In the genomic region with DNA sequence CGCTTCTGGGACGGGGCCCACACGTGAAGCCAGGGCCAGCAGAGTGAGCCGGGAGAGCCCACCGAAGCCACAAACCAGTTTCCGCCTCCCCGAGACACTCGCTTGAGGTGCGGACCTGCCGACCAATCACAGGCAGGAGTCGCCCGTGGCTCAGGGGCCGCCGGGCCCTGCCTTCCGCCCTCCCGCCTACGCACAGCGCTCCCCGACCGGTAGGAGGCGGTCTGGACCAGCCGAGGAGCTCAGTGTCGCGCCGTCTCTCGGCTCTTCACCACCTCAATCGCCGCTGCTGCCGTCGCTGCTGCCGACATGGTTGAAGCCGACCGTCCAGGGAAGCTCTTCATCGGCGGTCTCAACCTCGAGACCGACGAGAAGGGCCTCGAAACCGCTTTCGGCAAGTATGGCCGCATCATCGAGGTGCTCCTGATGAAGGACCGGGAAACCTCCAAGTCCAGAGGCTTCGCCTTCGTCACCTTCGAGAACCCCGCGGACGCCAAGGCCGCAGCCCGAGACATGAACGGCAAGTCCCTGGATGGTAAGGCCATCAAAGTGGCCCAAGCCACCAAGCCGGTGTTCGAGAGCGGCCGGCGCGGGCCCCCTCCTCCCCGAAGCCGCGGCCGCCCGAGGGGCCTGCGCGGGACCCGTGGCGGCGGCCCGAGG, we compare ENCODE assay signal across 10 mouse cellular contexts. TPM values are rescaled to one million over a fixed set of nuclear protein-coding genes. Genes with fewer than 3 reads are reported as not detected.
DNase-seq lines count a peak whose midpoint lies in the region; ATAC-seq lines count a peak whose summit lies in the region.
"Had no signal": no experiment of that assay in that cellular context is flagged by ENCODE, and none has a peak within 500 bp of the region (broad histone marks: within the 10 kb centered on the region; RNA-seq: fewer than 3 reads in every experiment).

A gene (plus strand): TSS at position 242 of the 657 bp plus-strand sequence.

- intact Hi-C loops in left cerebral cortex, postnatal 14 days (cut with DNase I) = no loop called here

- peak within 1 kb of the TSS; percentile 34 for H3K4me2 ChIP-seq in kidney, embryonic 15.5 days
- peak within 1 kb of the TSS; percentile 19; the same call in 1 of the 2 replicates for H3K4me2 ChIP-seq in embryonic facial prominence, embryonic 12.5 days (replicated peaks)
- H3K4me2 ChIP-seq in neural tube, embryonic 15.5 days = peak within 1 kb of the TSS; percentile 44

- WGBS in kidney, embryonic 15.5 days = 40% methylated on average over 70 of the region's 70 CpGs
- 38% methylated on average over 70 of the region's 70 CpGs for WGBS in embryonic facial prominence, embryonic 12.5 days
- 41% methylated on average over 70 of the region's 70 CpGs for WGBS in limb, embryonic 10.5 days
- 43% methylated on average over 69 of the region's 70 CpGs for WGBS in neural tube, embryonic 15.5 days

- no peaks in the 10 kb centered on the region for H3K36me3 ChIP-seq in kidney, embryonic 15.5 days
- H3K36me3 ChIP-seq in embryonic facial prominence, embryonic 12.5 days = no peaks in the 10 kb centered on the region
- no peaks in the 10 kb centered on the region for H3K36me3 ChIP-seq in limb, embryonic 10.5 days
- no peaks in the 10 kb centered on the region for H3K36me3 ChIP-seq in neural tube, embryonic 15.5 days

- no peak for ATAC-seq in kidney, embryonic 15.5 days (replicated peaks; ENCODE audit: low FRiP score)
- no peak for ATAC-seq in embryonic facial prominence, embryonic 12.5 days (ENCODE audit: insufficient number of reproducible peaks, insufficient read depth, low FRiP score, low TSS enrichment)
- ATAC-seq in neural tube, embryonic 15.5 days (ENCODE audit: low FRiP score) = no peak

- no peak for DNase-seq in kidney, adult 8-10 months
- DNase-seq in limb, embryonic 10.5 days (ENCODE audit: low spot score) = peak; percentile 37
- no peak for DNase-seq in ovary, postnatal 36 days (ENCODE audit: low spot score)
- DNase-seq in layer of hippocampus, adult 8-10 months (ENCODE audit: low spot score in 2 of 2) = no peak
- DNase-seq in left cerebral cortex, postnatal 14 days (ENCODE audit: low spot score in 2 of 2) = no peak

- no peak within 1 kb of the TSS for H3K9ac ChIP-seq in kidney, embryonic 15.5 days
- no peak within 1 kb of the TSS for H3K9ac ChIP-seq in embryonic facial prominence, embryonic 12.5 days
- no peak within 1 kb of the TSS for H3K9ac ChIP-seq in neural tube, embryonic 15.5 days (replicated peaks)

- peaks cover 52% of the 10 kb centered on the region for H3K27me3 ChIP-seq in kidney, embryonic 15.5 days
- peaks cover 39% of the 10 kb centered on the region for H3K27me3 ChIP-seq in embryonic facial prominence, embryonic 12.5 days
- peaks cover 55% of the 10 kb centered on the region for H3K27me3 ChIP-seq in limb, embryonic 10.5 days (ENCODE audit: low read depth, poor library complexity, severe bottlenecking)
- peaks cover 40% of the 10 kb centered on the region for H3K27me3 ChIP-seq in neural tube, embryonic 15.5 days (replicated peaks)

- peaks cover 16% of the 10 kb centered on the region for H3K9me3 ChIP-seq in kidney, embryonic 15.5 days (replicated peaks)
- H3K9me3 ChIP-seq in embryonic facial prominence, embryonic 12.5 days = peaks cover 15% of the 10 kb centered on the region
- peaks cover 12% of the 10 kb centered on the region for H3K9me3 ChIP-seq in limb, embryonic 10.5 days (replicated peaks)
- peaks cover 6% of the 10 kb centered on the region; the same call in 1 of the 2 replicates for H3K9me3 ChIP-seq in neural tube, embryonic 15.5 days (replicated peaks)

- no peak within 1 kb of the TSS for H3K27ac ChIP-seq in kidney, embryonic 15.5 days
- no peak within 1 kb of the TSS for H3K27ac ChIP-seq in embryonic facial prominence, embryonic 12.5 days
- H3K27ac ChIP-seq in limb, embryonic 10.5 days = no peak within 1 kb of the TSS
- no peak within 1 kb of the TSS for H3K27ac ChIP-seq in neural tube, embryonic 15.5 days (replicated peaks)

- H3K4me1 ChIP-seq in kidney, embryonic 15.5 days = peaks cover 4% of the 10 kb centered on the region; the same call in 1 of the 2 replicates
- H3K4me1 ChIP-seq in embryonic facial prominence, embryonic 12.5 days = no peaks in the 10 kb centered on the region
- H3K4me1 ChIP-seq in limb, embryonic 10.5 days = no peaks in the 10 kb centered on the region
- peaks cover 2% of the 10 kb centered on the region; the same call in 1 of the 2 replicates for H3K4me1 ChIP-seq in neural tube, embryonic 15.5 days

- H3K4me3 ChIP-seq in kidney, embryonic 15.5 days (replicated peaks) = peak within 1 kb of the TSS; percentile 27
- peak within 1 kb of the TSS; percentile 13; the same call in 1 of the 2 replicates for H3K4me3 ChIP-seq in embryonic facial prominence, embryonic 12.5 days
- H3K4me3 ChIP-seq in limb, embryonic 10.5 days = peak within 1 kb of the TSS; percentile 19
- H3K4me3 ChIP-seq in neural tube, embryonic 15.5 days (replicated peaks) = peak within 1 kb of the TSS; percentile 27

RNA-seq across cellular contexts. Expression of the gene that starts here (rescaled TPM):
- not detected in 2 replicates for polyA plus RNA-seq in kidney, embryonic 15.5 days (2015; fragmentation: Nextera tagmentation; extraction: Ambion mirVana)
- not detected in 2 replicates for polyA plus RNA-seq in embryonic facial prominence, embryonic 12.5 days (2016; fragmentation: Nextera tagmentation; extraction: Ambion mirVana)
- not detected in 2 replicates for polyA plus RNA-seq in limb, embryonic 10.5 days (2016; fragmentation: Nextera tagmentation; extraction: Ambion mirVana)
- not detected in 2 replicates for polyA plus RNA-seq in neural tube, embryonic 15.5 days (2015; fragmentation: Nextera tagmentation; extraction: Ambion mirVana)
- total RNA-seq in layer of hippocampus, adult 8-10 months (2022) = not detected
- not detected for total RNA-seq in left cerebral cortex, postnatal 14 days (2021)
- total RNA-seq: common myeloid progenitor, adult 5-6 weeks had no signal
- polyA plus RNA-seq: large intestine, adult 2 months had no signal

Comparison
In these comparisons a context has a peak if more than half of its experiments do, and no peak if none do; other contexts are left out.
1. Peak in DNase-seq and H3K4me3 ChIP-seq in limb, embryonic 10.5 days; RNA of the gene not detected or under 1 TPM.